Mouse (Mus musculus) forebrain, embryonic 10.5 days (tissue): ENCODE data around the gene Crbn. TPM values are rescaled to one million over a fixed set of nuclear protein-coding genes. Genes with fewer than 3 reads are reported as not detected.

Experiments
- DNase-seq: peaks from one replicate; pipeline ENCODE4 v3.0.0-alpha.2; 2017; ENCODE audit warnings: low spot score; ENCODE audit errors: extremely low spot score
- H3K27ac ChIP-seq: fragments of 300-500 bp; sonication (generic); 2 replicates; pipeline ENCODE4 v1.5.1; 2016; ENCODE audit warnings: mild to moderate bottlenecking
- H3K27me3 ChIP-seq: fragments of 300-500 bp; sonication (generic); 2 replicates; pipeline ENCODE4 v1.6.1; 2016; ENCODE audit warnings: mild to moderate bottlenecking; ENCODE audit not compliant: poor library complexity, severe bottlenecking
- H3K36me3 ChIP-seq: fragments of 300-500 bp; sonication (generic); replicated peaks from 2 replicates; pipeline ENCODE4 v1.6.1; 2016; ENCODE audit warnings: mild to moderate bottlenecking, moderate library complexity
- H3K4me1 ChIP-seq: fragments of 300-500 bp; sonication (generic); 2 replicates; pipeline ENCODE4 v1.6.1; 2016
- H3K4me3 ChIP-seq: fragments of 300-500 bp; sonication (generic); 2 replicates; pipeline ENCODE4 v1.5.1; 2016; ENCODE audit warnings: mild to moderate bottlenecking, moderate library complexity
- H3K9me3 ChIP-seq: fragments of 300-500 bp; sonication (generic); 2 replicates; pipeline ENCODE4 v1.6.1; 2016; ENCODE audit warnings: mild to moderate bottlenecking, moderate library complexity
- WGBS: fragments of 180-500 bp; shearing (Covaris S2); methylation state at CpG from one replicate; pipeline ENCODE4 v1.1.7; 2016; 5-methylcytosine and 5-hydroxymethylcytosine counted together
- polyA plus RNA-seq: library from polyadenylated mRNA; unstranded; fragments of >200 nt; fragmentation: Nextera tagmentation; extraction: Ambion mirVana; gene quantifications from 2 replicates; pipeline ENCODE4 v1.2.1, GENCODE M21; 2016

Gene Crbn
- polyA plus RNA-seq, 1 experiment from 2014 or later, result 40.8 TPM

- Histone ChIP-seq H3K27ac (no peak overlapping the region), H3K4me3 (no peak overlapping the region), H3K4me1 (no peaks in the 10 kb centered on the region), H3K9me3 (no peaks in the 10 kb centered on the region), H3K27me3 (no peaks in the 10 kb centered on the region), H3K36me3 (no peaks in the 10 kb centered on the region)
- 91% methylated on average over 7 of the region's 7 CpGs for WGBS
- DNase-seq, result no peak
Observed at GRCm38 (mm10) chr6:106750291-106750690, 49.6 kb downstream of the Crbn start.

- H3K4me1 ChIP-seq, result no peaks in the 10 kb centered on the region
- no peaks in the 10 kb centered on the region for H3K27me3 ChIP-seq
- H3K27ac ChIP-seq, result no peak within 1 kb of the TSS
- no peak for DNase-seq
- no peak within 1 kb of the TSS for H3K4me3 ChIP-seq
- 87% methylated on average over 6 of the region's 6 CpGs for WGBS
- no peaks in the 10 kb centered on the region for H3K9me3 ChIP-seq
- H3K36me3 ChIP-seq, result no peaks in the 10 kb centered on the region
Observed at GRCm38 (mm10) chr6:106748887-106749388, 50.9 kb downstream of the Crbn start, which contains the start of gene Il5ra. TSS of gene Il5ra (minus strand) at chr6:106749037.

GRCm38 (mm10) chr6:106747804-106748203, 52.1 kb downstream of the Crbn start:
- Histone ChIP-seq H3K27me3 (no peaks in the 10 kb centered on the region), H3K4me1 (no peaks in the 10 kb centered on the region), H3K27ac (no peak overlapping the region), H3K9me3 (no peaks in the 10 kb centered on the region), H3K36me3 (no peaks in the 10 kb centered on the region), H3K4me3 (no peak overlapping the region)
- 87% methylated on average over 3 of the region's 3 CpGs for WGBS
- no peak for DNase-seq

- Histone ChIP-seq H3K27ac (no peak overlapping the region), H3K4me3 (no peak overlapping the region), H3K27me3 (no peaks in the 10 kb centered on the region), H3K9me3 (no peaks in the 10 kb centered on the region), H3K4me1 (no peaks in the 10 kb centered on the region), H3K36me3 (no peaks in the 10 kb centered on the region)
- 91% methylated on average over 5 of the region's 5 CpGs for WGBS
- DNase-seq, result no peak
Observed at GRCm38 (mm10) chr6:106747251-106747650, 52.6 kb downstream of the Crbn start.

GRCm38 (mm10) chr6:106745673-106746394, 54.0 kb downstream of the Crbn start:
- DNase-seq, result no peak
- Histone ChIP-seq H3K27ac (no peak overlapping the region), H3K4me3 (no peak overlapping the region), H3K36me3 (no peaks in the 10 kb centered on the region), H3K9me3 (no peaks in the 10 kb centered on the region), H3K27me3 (no peaks in the 10 kb centered on the region), H3K4me1 (no peaks in the 10 kb centered on the region)
- WGBS, result 81% methylated on average over 7 of the region's 7 CpGs

GRCm38 (mm10) chr6:106743556-106744233, 56.2 kb downstream of the Crbn start:
- 81% methylated on average over 7 of the region's 7 CpGs for WGBS
- Histone ChIP-seq H3K27ac (no peak overlapping the region), H3K27me3 (no peaks in the 10 kb centered on the region), H3K9me3 (no peaks in the 10 kb centered on the region), H3K4me3 (no peak overlapping the region), H3K4me1 (no peaks in the 10 kb centered on the region), H3K36me3 (no peaks in the 10 kb centered on the region)
- no peak for DNase-seq

GRCm38 (mm10) chr6:106740244-106740825, 59.5 kb downstream of the Crbn start:
- WGBS, result 95% methylated on average over 1 of the region's 1 CpGs
- H3K4me3 ChIP-seq, result no peak overlapping the region
- no peak overlapping the region for H3K27ac ChIP-seq
- H3K4me1 ChIP-seq, result no peaks in the 10 kb centered on the region
- no peaks in the 10 kb centered on the region for H3K36me3 ChIP-seq
- H3K9me3 ChIP-seq, result no peaks in the 10 kb centered on the region
- DNase-seq, result no peak
- no peaks in the 10 kb centered on the region for H3K27me3 ChIP-seq

GRCm38 (mm10) chr6:106738229-106738628, 61.6 kb downstream of the Crbn start:
- Histone ChIP-seq H3K4me3 (no peak overlapping the region), H3K9me3 (no peaks in the 10 kb centered on the region), H3K27ac (no peak overlapping the region), H3K27me3 (no peaks in the 10 kb centered on the region), H3K4me1 (no peaks in the 10 kb centered on the region), H3K36me3 (no peaks in the 10 kb centered on the region)
- 78% methylated on average over 3 of the region's 3 CpGs for whole genome bisulfite sequencing
- DNase-seq, result no peak

- Histone ChIP-seq H3K27ac (no peak overlapping the region), H3K4me3 (no peak overlapping the region), H3K4me1 (no peaks in the 10 kb centered on the region), H3K9me3 (no peaks in the 10 kb centered on the region), H3K27me3 (no peaks in the 10 kb centered on the region), H3K36me3 (no peaks in the 10 kb centered on the region)
- DNase-seq, result no peak
- 91% methylated on average over 4 of the region's 4 CpGs for WGBS
Observed at GRCm38 (mm10) chr6:106732563-106732962, 67.3 kb downstream of the Crbn start.

Other genes starting within 250 kb of the Crbn start
- gene Il5ra, start 51.0 kb downstream of the Crbn start, polyA plus RNA-seq, result not detected in 2 replicates
- gene Trnt1, start 31.0 kb downstream of the Crbn start, polyA plus RNA-seq, result 74.8 and 79.1 TPM in 2 replicates